Mouse (Mus musculus): ENCODE measurements around the gene Dusp18. TPM values are rescaled to one million over a fixed set of nuclear protein-coding genes. Genes with fewer than 3 reads are reported as not detected.

The Dusp18 gene
- polyA plus RNA-seq, 1 experiment from 2014 or later = 14.5 TPM

- WGBS = 70% methylated on average over 5 of the region's 5 CpGs
- H3K27me3 ChIP-seq (replicated peaks) = peaks cover 13% of the 10 kb centered on the region
- no peaks in the 10 kb centered on the region for H3K36me3 ChIP-seq
- H3K4me2 ChIP-seq = no peak overlapping the region
- no peak for ATAC-seq (ENCODE audit: insufficient number of reproducible peaks, low FRiP score)
- no peak overlapping the region for H3K4me3 ChIP-seq
- H3K9ac ChIP-seq = no peak overlapping the region
- H3K9me3 ChIP-seq (replicated peaks) = no peaks in the 10 kb centered on the region
- no peak overlapping the region for H3K27ac ChIP-seq (ENCODE audit: poor library complexity, severe bottlenecking)
- H3K4me1 ChIP-seq (replicated peaks) = no peaks in the 10 kb centered on the region; the same call in 1 of the 2 replicates
Measured at GRCm38 (mm10) chr11:3857902-3858301, 37.1 kb upstream of the Dusp18 start.

- ATAC-seq (ENCODE audit: insufficient number of reproducible peaks, low FRiP score) = no peak
- Histone ChIP-seq H3K9ac (no peak overlapping the region), H3K27me3 (replicated peaks) (peaks cover 26% of the 10 kb centered on the region), H3K36me3 (no peaks in the 10 kb centered on the region), H3K4me2 (no peak overlapping the region), H3K4me1 (replicated peaks) (peaks cover 5% of the 10 kb centered on the region; the same call in 1 of the 2 replicates), H3K27ac (ENCODE audit: poor library complexity, severe bottlenecking) (no peak overlapping the region), H3K4me3 (no peak overlapping the region), H3K9me3 (replicated peaks) (no peaks in the 10 kb centered on the region)
- 85% methylated on average over 4 of the region's 4 CpGs for WGBS
Measured at GRCm38 (mm10) chr11:3859778-3860177, 35.3 kb upstream of the Dusp18 start.

- Histone ChIP-seq H3K4me1 (replicated peaks) (peaks cover 5% of the 10 kb centered on the region; the same call in 1 of the 2 replicates), H3K9ac (no peak overlapping the region), H3K36me3 (no peaks in the 10 kb centered on the region), H3K4me3 (no peak overlapping the region), H3K9me3 (replicated peaks) (no peaks in the 10 kb centered on the region), H3K27me3 (replicated peaks) (peaks cover 29% of the 10 kb centered on the region), H3K27ac (ENCODE audit: poor library complexity, severe bottlenecking) (no peak overlapping the region), H3K4me2 (no peak overlapping the region)
- ATAC-seq (ENCODE audit: insufficient number of reproducible peaks, low FRiP score) = no peak
- 78% methylated on average over 4 of the region's 4 CpGs for WGBS
Measured at GRCm38 (mm10) chr11:3860361-3860760, 34.7 kb upstream of the Dusp18 start.

- Histone ChIP-seq H3K27ac (ENCODE audit: poor library complexity, severe bottlenecking) (no peak overlapping the region), H3K4me3 (peak overlapping the region; percentile 53), H3K27me3 (replicated peaks) (peaks cover 38% of the 10 kb centered on the region), H3K36me3 (no peaks in the 10 kb centered on the region), H3K9me3 (replicated peaks) (no peaks in the 10 kb centered on the region), H3K9ac (peak overlapping the region; percentile 38; the same call in 1 of the 2 replicates), H3K4me1 (replicated peaks) (peaks cover 5% of the 10 kb centered on the region; the same call in 1 of the 2 replicates), H3K4me2 (peak overlapping the region; percentile 74)
- no peak for ATAC-seq (ENCODE audit: insufficient number of reproducible peaks, low FRiP score)
- 64% methylated on average over 19 of the region's 19 CpGs for WGBS
Measured at GRCm38 (mm10) chr11:3862661-3863453, 32.2 kb upstream of the Dusp18 start.

- H3K27ac ChIP-seq (ENCODE audit: poor library complexity, severe bottlenecking) = no peak within 1 kb of the TSS
Measured at GRCm38 (mm10) chr11:3863454-3864112, 31.5 kb upstream of the Dusp18 start, which contains the start of gene Osbp2. Gene Osbp2 (minus strand): TSS chr11:3863903.

GRCm38 (mm10) chr11:3864343-3864742 is 30.7 kb upstream of the Dusp18 start:
- H3K36me3 ChIP-seq = no peaks in the 10 kb centered on the region
- H3K9me3 ChIP-seq (replicated peaks) = no peaks in the 10 kb centered on the region
- H3K4me2 ChIP-seq = peak overlapping the region; percentile 74
- ATAC-seq (ENCODE audit: insufficient number of reproducible peaks, low FRiP score) = no peak
- 47% methylated on average over 6 of the region's 6 CpGs for WGBS
- H3K4me1 ChIP-seq (replicated peaks) = peaks cover 5% of the 10 kb centered on the region; the same call in 1 of the 2 replicates
- H3K27ac ChIP-seq (ENCODE audit: poor library complexity, severe bottlenecking) = no peak overlapping the region
- 0 out of 2 replicates have a peak overlapping the region, but pooled peaks have one; percentile 38 for H3K9ac ChIP-seq
- H3K4me3 ChIP-seq = peak overlapping the region; percentile 53
- peaks cover 38% of the 10 kb centered on the region for H3K27me3 ChIP-seq (replicated peaks)

More at GRCm38 (mm10) chr11:3863454-3864112, 31.5 kb upstream of the Dusp18 start, which contains the start of gene Osbp2:
- Histone ChIP-seq H3K27me3 (replicated peaks) (peaks cover 38% of the 10 kb centered on the region), H3K4me2 (peak within 1 kb of the TSS; percentile 74), H3K4me3 (peak within 1 kb of the TSS; percentile 53), H3K9me3 (replicated peaks) (no peaks in the 10 kb centered on the region), H3K9ac (peak within 1 kb of the TSS; percentile 38), H3K4me1 (replicated peaks) (peaks cover 5% of the 10 kb centered on the region; the same call in 1 of the 2 replicates), H3K36me3 (no peaks in the 10 kb centered on the region)
- peak; percentile 92 for ATAC-seq (ENCODE audit: insufficient number of reproducible peaks, low FRiP score)
- WGBS = 3% methylated on average over 54 of the region's 58 CpGs

GRCm38 (mm10) chr11:3876419-3876818 is 18.6 kb upstream of the Dusp18 start:
- Histone ChIP-seq H3K36me3 (no peaks in the 10 kb centered on the region), H3K4me2 (no peak overlapping the region), H3K4me1 (replicated peaks) (no peaks in the 10 kb centered on the region), H3K4me3 (no peak overlapping the region), H3K9ac (no peak overlapping the region), H3K9me3 (replicated peaks) (no peaks in the 10 kb centered on the region), H3K27ac (ENCODE audit: poor library complexity, severe bottlenecking) (no peak overlapping the region), H3K27me3 (replicated peaks) (peaks cover 11% of the 10 kb centered on the region; the same call in 1 of the 2 replicates)
- WGBS = 68% methylated on average over 6 of the region's 6 CpGs
- ATAC-seq (ENCODE audit: insufficient number of reproducible peaks, low FRiP score) = no peak

- Histone ChIP-seq H3K4me2 (no peak overlapping the region), H3K4me1 (replicated peaks) (no peaks in the 10 kb centered on the region), H3K9ac (no peak overlapping the region), H3K4me3 (no peak overlapping the region), H3K27me3 (replicated peaks) (peaks cover 14% of the 10 kb centered on the region; the same call in 1 of the 2 replicates), H3K36me3 (no peaks in the 10 kb centered on the region), H3K27ac (ENCODE audit: poor library complexity, severe bottlenecking) (no peak overlapping the region), H3K9me3 (replicated peaks) (no peaks in the 10 kb centered on the region)
- WGBS = 63% methylated on average over 7 of the region's 7 CpGs
- ATAC-seq (ENCODE audit: insufficient number of reproducible peaks, low FRiP score) = no peak
Measured at GRCm38 (mm10) chr11:3878660-3879059, 16.4 kb upstream of the Dusp18 start.

GRCm38 (mm10) chr11:3879836-3880235 is 15.2 kb upstream of the Dusp18 start:
- H3K36me3 ChIP-seq = no peaks in the 10 kb centered on the region
- no peak overlapping the region for H3K9ac ChIP-seq
- H3K4me3 ChIP-seq = no peak overlapping the region
- no peaks in the 10 kb centered on the region for H3K9me3 ChIP-seq (replicated peaks)
- no peak overlapping the region for H3K4me2 ChIP-seq
- peaks cover 14% of the 10 kb centered on the region; the same call in 1 of the 2 replicates for H3K27me3 ChIP-seq (replicated peaks)
- 36% methylated on average over 2 of the region's 2 CpGs for WGBS
- no peak for ATAC-seq (ENCODE audit: insufficient number of reproducible peaks, low FRiP score)
- H3K4me1 ChIP-seq (replicated peaks) = no peaks in the 10 kb centered on the region
- no peak overlapping the region for H3K27ac ChIP-seq (ENCODE audit: poor library complexity, severe bottlenecking)

- Histone ChIP-seq H3K4me2 (no peak overlapping the region), H3K9me3 (replicated peaks) (no peaks in the 10 kb centered on the region), H3K27me3 (replicated peaks) (peaks cover 7% of the 10 kb centered on the region), H3K4me3 (no peak overlapping the region), H3K36me3 (no peaks in the 10 kb centered on the region), H3K4me1 (replicated peaks) (no peaks in the 10 kb centered on the region), H3K9ac (no peak overlapping the region), H3K27ac (ENCODE audit: poor library complexity, severe bottlenecking) (no peak overlapping the region)
- no peak for ATAC-seq (ENCODE audit: insufficient number of reproducible peaks, low FRiP score)
- 85% methylated on average over 3 of the region's 3 CpGs for WGBS
Measured at GRCm38 (mm10) chr11:3883711-3884110, 11.3 kb upstream of the Dusp18 start.

- no peak overlapping the region for H3K27ac ChIP-seq (ENCODE audit: poor library complexity, severe bottlenecking)
- no peak overlapping the region for H3K4me2 ChIP-seq
- no peaks in the 10 kb centered on the region for H3K36me3 ChIP-seq
- no peak; the same call in 1 of the 2 replicates for ATAC-seq (ENCODE audit: insufficient number of reproducible peaks, low FRiP score)
- H3K9ac ChIP-seq = no peak overlapping the region
- no peaks in the 10 kb centered on the region for H3K9me3 ChIP-seq (replicated peaks)
- H3K27me3 ChIP-seq (replicated peaks) = no peaks in the 10 kb centered on the region; the same call in 1 of the 2 replicates
- no peaks in the 10 kb centered on the region for H3K4me1 ChIP-seq (replicated peaks)
- H3K4me3 ChIP-seq = no peak overlapping the region
- 58% methylated on average over 5 of the region's 5 CpGs for WGBS
Measured at GRCm38 (mm10) chr11:3887331-3887730, 7.7 kb upstream of the Dusp18 start.

All from heart, embryonic 12.5 days (tissue).